Mouse (Mus musculus) midbrain, postnatal 0 days (tissue): ENCODE measurements at regions not wholly inside any gene's neighbourhood (a gene's known extent, or its start where the extent isn't known, plus 50 kb on each side); places are given as distances from the start of the nearest gene placed in this dataset.

Experiments
- ATAC-seq: fragments of 200-750 bp; cut with Nextera tagmentation; 2 replicates; pipeline ENCODE4 v1.8.0; 2017; ENCODE audit warnings: moderate number of reproducible peaks, mild to moderate bottlenecking, moderate TSS enrichment, moderate library complexity; ENCODE audit not compliant: low FRiP score
- DNase-seq: peaks from one replicate; pipeline ENCODE4 v3.0.0-alpha.2; 2015; ENCODE audit warnings: low spot score
- H3K27ac ChIP-seq: fragments of 300-500 bp; sonication (generic); 2 replicates; pipeline ENCODE4 v1.5.1; 2014; ENCODE audit warnings: low read depth, mild to moderate bottlenecking, low read length, mixed read lengths
- H3K27me3 ChIP-seq: fragments of 300-500 bp; sonication (generic); 2 replicates; pipeline ENCODE4 v1.6.1; 2014; ENCODE audit warnings: low read length, control low read depth, mixed read lengths; ENCODE audit not compliant: insufficient read depth
- H3K36me3 ChIP-seq: fragments of 300-500 bp; sonication (generic); 2 replicates; pipeline ENCODE4 v1.6.1; 2014; ENCODE audit warnings: low read length, control low read depth, mixed read lengths; ENCODE audit not compliant: insufficient read depth
- H3K4me1 ChIP-seq: fragments of 300-500 bp; sonication (generic); 2 replicates; pipeline ENCODE4 v1.6.1; 2014; ENCODE audit warnings: mild to moderate bottlenecking, control low read depth, antibody characterized with exemption, low read length, mixed read lengths; ENCODE audit not compliant: insufficient read depth
- H3K4me2 ChIP-seq: fragments of 300-500 bp; sonication (generic); 2 replicates; pipeline ENCODE4 v1.6.1; 2014; ENCODE audit warnings: low read depth, mild to moderate bottlenecking, low read length, mixed read lengths; ENCODE audit not compliant: poor library complexity, severe bottlenecking
- H3K4me3 ChIP-seq: fragments of 300-500 bp; sonication (generic); 2 replicates; pipeline ENCODE4 v1.5.1; 2014; ENCODE audit warnings: low read depth, mild to moderate bottlenecking, low read length, moderate library complexity
- H3K9ac ChIP-seq: fragments of 300-500 bp; sonication (generic); replicated peaks from 2 replicates; pipeline ENCODE4 v1.6.1; 2014; ENCODE audit warnings: mild to moderate bottlenecking, low read length, moderate library complexity, mixed read lengths; ENCODE audit not compliant: poor library complexity, severe bottlenecking
- H3K9me3 ChIP-seq: fragments of 300-500 bp; sonication (generic); 2 replicates; pipeline ENCODE4 v1.6.1; 2016; ENCODE audit warnings: low read length, control low read depth
- CTCF ChIP-seq: IDR thresholded peaks from 2 replicates; pipeline ENCODE4 v1.5.1; 2016; ENCODE audit warnings: antibody characterized with exemption, mild to moderate bottlenecking
- WGBS: fragments of 180-500 bp; shearing (Covaris S2); extraction: QIAGEN DNeasy Blood & Tissue Kit; methylation state at CpG from one replicate; pipeline ENCODE4 v1.1.7; 2014; 5-methylcytosine and 5-hydroxymethylcytosine counted together

GRCm38 (mm10) chr7:70929935-70930334 is 421.4 kb downstream of the Gm10295 start:
- no peak for ATAC-seq
- WGBS: 26% methylated on average over 11 of the region's 11 CpGs
- Histone ChIP-seq H3K36me3 (no peaks in the 10 kb centered on the region), H3K27me3 (no peaks in the 10 kb centered on the region), H3K4me2 (peak overlapping the region; percentile 37), H3K27ac (no peak overlapping the region), H3K9ac (no peak overlapping the region), H3K4me3 (peak overlapping the region; percentile 25; the same call in 1 of the 2 replicates), H3K4me1 (no peaks in the 10 kb centered on the region), H3K9me3 (no peaks in the 10 kb centered on the region)
- TF ChIP-seq CTCF: no peak
- DNase-seq: peak; percentile 44

GRCm38 (mm10) chr7:70928001-70928400 is 423.3 kb downstream of the Gm10295 start:
- no peak overlapping the region for H3K27ac ChIP-seq
- 73% methylated on average over 3 of the region's 3 CpGs for whole genome bisulfite sequencing
- no peak overlapping the region for H3K9ac ChIP-seq
- H3K9me3 ChIP-seq: no peaks in the 10 kb centered on the region
- H3K4me3 ChIP-seq: no peak overlapping the region
- no peaks in the 10 kb centered on the region for H3K4me1 ChIP-seq
- no peak overlapping the region for H3K4me2 ChIP-seq
- H3K36me3 ChIP-seq: no peaks in the 10 kb centered on the region
- ATAC-seq (no peak), DNase-seq (peak; percentile 9)
- TF ChIP-seq CTCF: no peak
- no peaks in the 10 kb centered on the region for H3K27me3 ChIP-seq

- Histone ChIP-seq H3K9ac (no peak overlapping the region), H3K27me3 (no peaks in the 10 kb centered on the region), H3K9me3 (no peaks in the 10 kb centered on the region), H3K27ac (no peak overlapping the region), H3K4me3 (no peak overlapping the region), H3K4me2 (no peak overlapping the region), H3K36me3 (no peaks in the 10 kb centered on the region), H3K4me1 (no peaks in the 10 kb centered on the region)
- no peak for ATAC-seq
- no peak for DNase-seq
- 72% methylated on average over 4 of the region's 4 CpGs for WGBS
- TF ChIP-seq CTCF: no peak
Measured at GRCm38 (mm10) chr7:70917016-70917415, 434.3 kb downstream of the Gm10295 start.

GRCm38 (mm10) chr7:70908921-70909320 is 442.4 kb downstream of the Gm10295 start:
- Histone ChIP-seq H3K36me3 (no peaks in the 10 kb centered on the region), H3K27me3 (no peaks in the 10 kb centered on the region), H3K4me2 (no peak overlapping the region), H3K4me1 (no peaks in the 10 kb centered on the region), H3K9ac (no peak overlapping the region), H3K9me3 (no peaks in the 10 kb centered on the region), H3K27ac (no peak overlapping the region), H3K4me3 (no peak overlapping the region)
- no peak for TF ChIP-seq CTCF
- ATAC-seq: no peak
- no peak for DNase-seq
- WGBS: 65% methylated on average over 3 of the region's 3 CpGs

- H3K4me3 ChIP-seq: no peak overlapping the region
- 83% methylated on average over 2 of the region's 2 CpGs for WGBS
- ATAC-seq (no peak), DNase-seq (no peak)
- no peak overlapping the region for H3K9ac ChIP-seq
- H3K4me1 ChIP-seq: no peaks in the 10 kb centered on the region
- no peak overlapping the region for H3K4me2 ChIP-seq
- TF ChIP-seq CTCF: no peak
- no peaks in the 10 kb centered on the region for H3K36me3 ChIP-seq
- H3K27ac ChIP-seq: no peak overlapping the region
- no peaks in the 10 kb centered on the region for H3K27me3 ChIP-seq
- no peaks in the 10 kb centered on the region for H3K9me3 ChIP-seq
Measured at GRCm38 (mm10) chr7:70891700-70892099, 459.6 kb downstream of the Gm10295 start.

- Histone ChIP-seq H3K4me2 (no peak overlapping the region), H3K36me3 (no peaks in the 10 kb centered on the region), H3K4me1 (no peaks in the 10 kb centered on the region), H3K27me3 (no peaks in the 10 kb centered on the region), H3K4me3 (no peak overlapping the region), H3K9me3 (no peaks in the 10 kb centered on the region), H3K9ac (no peak overlapping the region), H3K27ac (no peak overlapping the region)
- 50% methylated on average over 2 of the region's 2 CpGs for WGBS
- peak; percentile 25 for DNase-seq
- no peak for TF ChIP-seq CTCF
- no peak for ATAC-seq
Measured at GRCm38 (mm10) chr7:70880496-70880895, 470.8 kb downstream of the Gm10295 start.
